Mouse (Mus musculus): ENCODE data around the gene Hyls1.

Gene Hyls1

GRCm38 (mm10) chr9:35544666-35545065 lies 25.5 kb downstream of the Hyls1 start:
- in situ Hi-C loops (cut with MboI; ENCODE audit: low sequenced_read_pairs), result no loop called here

GRCm38 (mm10) chr9:35543099-35543860 lies 26.9 kb downstream of the Hyls1 start:
- in situ Hi-C loops (cut with MboI; ENCODE audit: low sequenced_read_pairs), result no loop called here

GRCm38 (mm10) chr9:35541941-35542340 lies 28.3 kb downstream of the Hyls1 start:
- in situ Hi-C loops (cut with MboI; ENCODE audit: low sequenced_read_pairs), result no loop called here

GRCm38 (mm10) chr9:35541488-35541887 lies 28.7 kb downstream of the Hyls1 start:
- in situ Hi-C loops (cut with MboI; ENCODE audit: low sequenced_read_pairs), result no loop called here

DNA sequence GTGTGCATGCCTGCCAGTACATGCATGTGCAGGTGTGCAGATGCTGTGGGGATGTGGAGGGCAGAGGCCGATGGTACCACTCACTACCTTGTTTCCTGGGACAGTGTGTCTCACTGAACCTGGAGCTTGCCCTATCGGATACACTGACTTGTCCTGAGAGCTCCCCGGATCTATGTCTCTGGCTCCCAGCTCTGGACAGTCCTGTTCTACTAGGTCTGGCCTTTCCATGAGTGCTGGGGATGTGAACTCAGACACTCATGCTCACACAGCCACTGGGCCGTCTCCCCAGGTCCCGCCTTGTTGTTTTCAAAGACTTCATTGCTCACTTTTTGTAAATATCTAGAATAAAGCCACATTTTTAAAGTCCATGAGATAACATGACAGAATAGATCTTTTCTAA lies 29.2 kb downstream of the Hyls1 start:
- in situ Hi-C loops (cut with MboI; ENCODE audit: low sequenced_read_pairs), result no loop called here

DNA sequence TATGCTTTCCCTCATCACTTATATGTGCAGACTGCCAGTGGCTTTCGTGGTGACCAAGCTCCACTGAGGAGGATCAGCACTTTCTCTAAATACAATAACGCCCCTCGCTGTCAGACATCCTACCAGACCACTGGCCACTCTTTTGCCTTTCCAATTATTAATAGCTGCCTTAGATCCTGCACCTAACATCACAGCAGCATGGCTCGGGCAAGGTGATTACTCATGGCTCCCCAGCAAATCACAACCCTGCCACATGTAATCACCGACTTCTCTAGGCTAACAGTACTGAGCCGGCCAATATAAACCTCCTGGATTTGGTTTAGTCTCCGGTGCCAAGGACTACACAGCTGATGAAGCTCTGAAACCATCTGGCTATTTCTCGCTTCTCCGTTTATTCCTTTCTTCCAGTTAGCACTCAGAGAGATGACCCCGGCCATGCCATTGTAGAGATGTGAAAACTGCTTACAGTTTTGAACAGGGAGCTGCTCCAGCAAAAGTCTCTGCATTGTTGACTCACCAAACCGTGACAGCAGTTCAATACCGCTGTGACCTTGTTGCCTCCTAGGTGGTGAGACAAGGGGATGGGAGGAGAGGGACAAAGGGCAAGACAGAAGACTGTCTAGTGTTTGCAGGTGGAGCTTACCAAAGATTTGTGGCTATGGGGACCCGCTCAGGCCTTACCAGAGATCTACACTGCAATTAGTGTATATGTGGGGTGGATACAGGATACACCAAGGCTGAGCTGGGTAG lies 31.0 kb downstream of the Hyls1 start:
- in situ Hi-C loops (cut with MboI; ENCODE audit: low sequenced_read_pairs), result loop anchor here (5.0 kb wide), 1 partner anchor 257 kb away; no protein-coding TSS in a partner anchor

DNA sequence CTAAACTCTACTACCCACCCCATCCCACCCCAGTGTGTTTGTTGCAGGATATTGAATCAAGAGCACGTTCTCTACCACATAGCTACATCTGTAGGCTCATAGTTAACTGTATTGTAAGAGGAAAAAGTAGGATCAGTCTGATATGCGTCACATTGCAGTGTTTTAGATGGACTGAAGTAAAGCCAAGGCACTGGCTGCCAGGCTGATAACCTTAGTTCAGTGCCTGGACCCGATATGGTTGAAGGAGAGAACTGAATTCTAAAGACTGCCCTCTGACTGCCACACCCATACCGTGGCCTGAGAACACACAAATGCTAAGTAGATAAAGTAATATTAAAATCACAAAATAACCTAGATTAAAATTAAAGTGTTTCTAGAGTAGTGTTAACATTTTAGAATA lies 34.3 kb downstream of the Hyls1 start:
- in situ Hi-C loops (cut with MboI; ENCODE audit: low sequenced_read_pairs), result loop anchor here (5.0 kb wide), 1 partner anchor 254 kb away; no protein-coding TSS in a partner anchor

- in situ Hi-C loops (cut with MboI; ENCODE audit: low sequenced_read_pairs), result loop anchor here (5.0 kb wide), 1 partner anchor 253 kb away; no protein-coding TSS in a partner anchor
Measured at GRCm38 (mm10) chr9:35535110-35535509, 35.1 kb downstream of the Hyls1 start.

- in situ Hi-C loops (cut with MboI; ENCODE audit: low sequenced_read_pairs), result no loop called here
Measured at GRCm38 (mm10) chr9:35533266-35533665, 36.9 kb downstream of the Hyls1 start.

- in situ Hi-C loops (cut with MboI; ENCODE audit: low sequenced_read_pairs), result no loop called here
Measured at GRCm38 (mm10) chr9:35529796-35530195, 40.4 kb downstream of the Hyls1 start.

GRCm38 (mm10) chr9:35529141-35529540 lies 41.1 kb downstream of the Hyls1 start:
- in situ Hi-C loops (cut with MboI; ENCODE audit: low sequenced_read_pairs), result no loop called here

DNA sequence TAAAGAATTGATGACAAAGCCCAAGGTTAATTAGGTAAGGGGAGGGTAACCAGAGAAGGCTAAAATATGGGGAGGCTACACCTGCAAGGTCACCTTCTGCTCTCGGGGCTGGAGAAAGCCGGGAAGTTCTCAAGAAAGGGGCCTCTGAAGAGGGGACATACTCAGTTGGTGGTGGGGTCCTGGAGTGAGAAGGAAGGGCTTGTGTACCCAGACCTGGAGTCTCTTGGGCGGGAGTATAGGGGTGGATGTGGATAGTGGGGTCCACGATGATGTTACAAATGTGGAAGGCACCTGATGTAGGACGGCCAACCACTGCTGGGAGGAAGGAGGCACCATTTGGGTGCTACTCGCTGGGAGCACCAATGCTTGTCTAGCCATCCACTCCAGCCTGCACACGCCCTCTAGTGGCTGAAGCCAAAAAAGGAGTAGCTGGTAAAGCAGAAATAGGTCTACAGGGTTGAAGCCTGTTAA lies 46.2 kb downstream of the Hyls1 start:
- in situ Hi-C loops (cut with MboI; ENCODE audit: low sequenced_read_pairs), result no loop called here

- in situ Hi-C loops (cut with MboI; ENCODE audit: low sequenced_read_pairs), result no loop called here
Measured at GRCm38 (mm10) chr9:35523541-35523940, 46.7 kb downstream of the Hyls1 start.

DNA sequence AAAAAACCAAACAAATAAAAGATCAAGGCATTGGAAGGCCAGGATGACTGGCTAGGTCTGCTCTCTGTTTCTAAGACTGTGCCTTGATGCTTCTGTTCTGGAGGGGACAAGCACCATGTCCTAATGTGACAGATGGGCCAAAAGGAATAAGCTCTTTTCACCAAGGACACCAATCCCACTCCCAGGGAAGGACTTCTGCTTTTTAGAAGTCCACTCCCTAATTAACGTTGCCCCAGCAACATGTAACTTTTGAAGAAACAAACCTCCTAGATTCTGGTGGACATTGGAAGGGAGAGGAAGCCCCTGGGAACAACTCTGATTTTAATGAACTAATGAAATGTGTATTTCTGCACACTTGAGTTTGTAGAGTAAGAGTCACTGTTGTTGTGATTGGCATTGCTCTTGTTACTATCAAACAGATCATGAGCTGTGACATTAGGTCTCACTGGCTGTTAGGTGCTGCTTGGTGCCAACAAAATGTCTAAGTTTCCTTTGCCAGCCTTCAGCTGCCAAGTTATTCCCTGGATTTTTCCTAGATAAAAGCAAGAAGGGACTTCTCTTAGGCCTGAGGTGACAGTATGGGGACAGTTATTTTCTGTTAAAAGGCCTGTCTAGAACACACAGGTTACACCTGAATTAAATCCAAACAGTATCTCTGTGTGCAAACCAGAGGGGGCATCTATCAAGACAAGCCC lies 47.2 kb downstream of the Hyls1 start:
- in situ Hi-C loops (cut with MboI; ENCODE audit: low sequenced_read_pairs), result no loop called here

DNA sequence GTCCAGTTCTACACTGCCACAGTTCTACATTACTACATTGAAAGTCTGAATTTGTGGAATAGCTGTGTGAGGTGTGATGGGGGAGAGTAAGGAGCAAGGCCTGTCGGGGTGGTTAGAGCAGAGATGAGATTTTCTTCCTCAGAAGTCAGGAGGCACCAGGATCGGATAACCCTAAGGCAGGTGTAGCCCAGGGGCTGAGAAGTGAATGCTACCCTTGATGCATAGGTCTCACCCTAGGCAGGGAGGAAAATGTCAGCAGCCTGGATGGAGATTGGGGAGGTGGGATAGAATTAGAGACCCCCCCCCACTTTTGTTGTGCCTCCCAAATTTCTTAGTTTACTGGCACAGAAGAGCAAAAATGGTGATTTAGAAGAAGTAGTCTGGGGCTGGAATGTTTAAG lies 48.0 kb downstream of the Hyls1 start:
- in situ Hi-C loops (cut with MboI; ENCODE audit: low sequenced_read_pairs), result no loop called here

GRCm38 (mm10) chr9:35520631-35521348 lies 49.4 kb downstream of the Hyls1 start:
- in situ Hi-C loops (cut with MboI; ENCODE audit: low sequenced_read_pairs), result no loop called here

DNA sequence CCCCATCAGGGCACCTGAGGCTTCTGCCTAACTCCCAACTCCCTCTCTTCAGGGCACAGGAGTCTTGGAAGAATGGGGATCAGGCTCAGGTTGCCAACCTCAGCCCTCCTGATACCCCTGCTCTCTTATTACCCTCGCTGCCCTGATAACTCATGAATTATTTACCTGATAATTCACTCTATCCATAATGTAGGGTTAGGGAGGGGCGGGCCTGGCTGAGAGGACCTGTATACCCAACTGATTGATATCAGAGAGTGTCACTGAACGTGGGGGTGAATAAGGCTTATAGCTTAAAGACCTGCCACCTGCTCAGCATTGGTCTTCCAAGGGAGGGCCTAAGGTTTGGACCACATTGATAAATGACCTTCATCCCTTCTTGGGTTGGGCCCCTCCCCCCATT lies 52.0 kb downstream of the Hyls1 start, which contains the start of gene Gm1113:
Gm1113 (minus strand) TSS at position 101 of the 400 bp plus-strand sequence.
- in situ Hi-C loops (cut with MboI; ENCODE audit: low sequenced_read_pairs), result no loop called here

DNA sequence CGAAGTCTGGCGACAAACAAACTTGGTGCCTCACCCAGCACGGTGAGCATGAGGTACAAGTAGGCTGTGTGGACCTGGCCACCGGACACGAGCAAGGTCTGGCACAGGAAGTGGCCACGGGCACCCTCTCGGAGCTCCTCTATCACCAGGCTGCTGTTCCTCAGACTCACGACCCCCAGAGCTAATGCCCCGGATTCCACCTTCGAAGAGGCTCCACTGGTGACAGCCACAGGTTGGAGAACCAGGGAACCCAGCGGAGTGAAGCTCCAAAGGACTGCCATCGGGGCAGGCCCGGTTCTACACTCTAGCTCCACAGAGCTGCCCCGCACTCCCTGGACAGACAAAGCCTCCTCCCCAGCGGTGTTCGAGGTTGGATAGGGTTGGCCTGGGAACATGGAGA lies 53.5 kb downstream of the Hyls1 start:
- in situ Hi-C loops (cut with MboI; ENCODE audit: low sequenced_read_pairs), result no loop called here

DNA sequence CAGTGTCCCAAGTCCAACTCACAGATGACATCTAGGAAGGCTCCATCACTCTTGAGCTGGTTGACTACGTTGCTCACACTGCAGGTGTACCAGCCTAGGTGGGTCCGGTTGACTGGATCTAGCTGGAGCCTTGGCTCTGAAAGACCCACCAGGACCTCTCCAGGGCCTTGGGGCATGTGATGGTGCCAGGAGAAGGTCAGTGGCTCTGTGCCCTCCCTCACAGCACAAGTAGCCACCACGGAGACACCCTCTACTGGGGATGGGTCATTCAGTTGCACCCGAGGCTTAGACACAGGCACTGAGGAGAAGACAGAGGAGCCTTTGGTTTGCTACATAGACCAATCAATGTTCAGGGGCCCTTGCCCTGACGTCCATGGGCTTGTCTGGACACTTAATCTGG lies 54.0 kb downstream of the Hyls1 start:
- in situ Hi-C loops (cut with MboI; ENCODE audit: low sequenced_read_pairs), result no loop called here

- in situ Hi-C loops (cut with MboI; ENCODE audit: low sequenced_read_pairs), result no loop called here
Measured at GRCm38 (mm10) chr9:35513900-35514299, 56.3 kb downstream of the Hyls1 start.

Data from CH12F3 (cell line).